Mouse (Mus musculus) MEL (cell line): ENCODE measurements around the gene Svs1.

ENCODE experiments used
- CTCF ChIP-seq, 3 experiments: IDR thresholded peaks in 2 of 3; conservative IDR thresholded peaks in 1 of 3; 2 replicates each; pipeline ENCODE4 v1.5.1; 2011 to 2012; ENCODE audit warnings: low read length in 3 of 3, low read depth in 2 of 3, mild to moderate bottlenecking in 2 of 3, improper control_type of control experiment in 1 of 3, inconsistent platforms in 1 of 3, mixed read lengths in 1 of 3, moderate library complexity in 1 of 3; ENCODE audit not compliant: control insufficient read depth in 1 of 3, insufficient read depth in 1 of 3, poor library complexity in 1 of 3, severe bottlenecking in 1 of 3
- GABPA ChIP-seq: IDR thresholded peaks from 2 replicates; pipeline ENCODE4 v1.6.1; 2012; ENCODE audit warnings: low read depth, mild to moderate bottlenecking, inconsistent platforms, low read length, improper control_type of control experiment, moderate library complexity
- MAZ ChIP-seq: IDR thresholded peaks from 2 replicates; pipeline ENCODE4 v1.6.1; 2012; ENCODE audit warnings: low read depth, mild to moderate bottlenecking, inconsistent platforms, low read length, improper control_type of control experiment
- NRF1 ChIP-seq: IDR thresholded peaks from 2 replicates; pipeline ENCODE4 v1.6.1; 2014; ENCODE audit warnings: low read depth, mild to moderate bottlenecking, inconsistent platforms, low read length, improper control_type of control experiment, moderate library complexity; ENCODE audit not compliant: poor library complexity, insufficient read depth, severe bottlenecking
- POLR2A ChIP-seq, 2 experiments: IDR thresholded peaks; 2 replicates each; pipeline ENCODE4 v1.6.1; 2011 to 2012; ENCODE audit warnings: low read length in 2 of 2, mild to moderate bottlenecking in 2 of 2, control low read depth in 1 of 2, improper control_type of control experiment in 1 of 2, low read depth in 1 of 2, moderate library complexity in 1 of 2; ENCODE audit not compliant: control insufficient read depth in 1 of 2, insufficient read depth in 1 of 2, poor library complexity in 1 of 2
- RCOR1 ChIP-seq: IDR thresholded peaks from 2 replicates; pipeline ENCODE4 v1.6.1; 2012; ENCODE audit warnings: low read depth, mild to moderate bottlenecking, inconsistent platforms, low read length, improper control_type of control experiment
- TAL1 ChIP-seq: IDR thresholded peaks from 2 replicates; pipeline ENCODE4 v1.6.1; 2012; ENCODE audit warnings: mild to moderate bottlenecking, inconsistent platforms, low read length, moderate library complexity, mixed read lengths
- USF2 ChIP-seq, 2 experiments: IDR thresholded peaks; 2 replicates each; pipeline ENCODE4 v1.6.1; 2011 to 2012; ENCODE audit warnings: improper control_type of control experiment in 2 of 2, low read length in 2 of 2, borderline replicate concordance in 1 of 2, inconsistent platforms in 1 of 2, low read depth in 1 of 2, mild to moderate bottlenecking in 1 of 2; ENCODE audit not compliant: insufficient read depth in 1 of 2
- ZKSCAN1 ChIP-seq: IDR thresholded peaks from 2 replicates; pipeline ENCODE4 v1.6.1; 2012; ENCODE audit warnings: low read depth, mild to moderate bottlenecking, inconsistent platforms, low read length, improper control_type of control experiment, moderate library complexity
- ZMIZ1 ChIP-seq: IDR thresholded peaks from 2 replicates; pipeline ENCODE4 v1.6.1; 2012; ENCODE audit warnings: low read depth, mild to moderate bottlenecking, inconsistent platforms, low read length, improper control_type of control experiment, moderate library complexity
- ZNF384 ChIP-seq: IDR thresholded peaks from 2 replicates; pipeline ENCODE4 v1.6.1; 2012; ENCODE audit warnings: low read depth, mild to moderate bottlenecking, inconsistent platforms, low read length, improper control_type of control experiment

GRCm38 (mm10) chr6:48967868-48968267 is 18.8 kb upstream of the Svs1 start:
- no peak for TF ChIP-seq POLR2A (IDR thresholded peaks at IDR 0.05; ENCODE audit: control insufficient read depth in 1 of 2, insufficient read depth in 1 of 2, low read depth in 1 of 2, low read length in 2 of 2, poor library complexity in 1 of 2)
- TF ChIP-seq GABPA, result no peak
- TF ChIP-seq USF2 (IDR thresholded peaks at IDR 0.05; ENCODE audit: borderline replicate concordance in 1 of 2, insufficient read depth in 1 of 2, low read depth in 1 of 2, low read length in 2 of 2), result no peak
- TF ChIP-seq ZNF384, result no peak
- TF ChIP-seq TAL1, result no peak
- TF ChIP-seq CTCF (IDR thresholded peaks at IDR 0.05 in 2 of 3, conservative IDR thresholded peaks at IDR 0.05 in 1 of 3; ENCODE audit: control insufficient read depth in 1 of 3, insufficient read depth in 1 of 3, low read depth in 2 of 3, low read length in 3 of 3, poor library complexity in 1 of 3, severe bottlenecking in 1 of 3), result no peak
- no peak for TF ChIP-seq NRF1
- no peak for TF ChIP-seq ZMIZ1
- no peak for TF ChIP-seq RCOR1
- TF ChIP-seq ZKSCAN1, result no peak
- no peak for TF ChIP-seq MAZ
